Mouse (Mus musculus) limb, embryonic 10.5 days (tissue): ENCODE measurements around the gene Abcf1. TPM values are rescaled to one million over a fixed set of nuclear protein-coding genes. Genes with fewer than 3 reads are reported as not detected.
A peak's percentile ranks its signal among the peaks of the same experiment; 100 is the strongest.

Experiments
- DNase-seq: peaks from one replicate; pipeline ENCODE4 v3.0.0-alpha.2; 2017; ENCODE audit warnings: low spot score
- H3K27ac ChIP-seq: fragments of 300-500 bp; sonication (generic); 2 replicates; pipeline ENCODE4 v1.5.1; 2016; ENCODE audit warnings: mild to moderate bottlenecking
- H3K27me3 ChIP-seq: fragments of 300-500 bp; sonication (generic); 2 replicates; pipeline ENCODE4 v1.6.1; 2016; ENCODE audit warnings: low read depth, mild to moderate bottlenecking; ENCODE audit not compliant: poor library complexity, severe bottlenecking
- H3K36me3 ChIP-seq: fragments of 300-500 bp; sonication (generic); 2 replicates; pipeline ENCODE4 v1.6.1; 2016; ENCODE audit warnings: mild to moderate bottlenecking, moderate library complexity
- H3K4me1 ChIP-seq: fragments of 300-500 bp; sonication (generic); 2 replicates; pipeline ENCODE4 v1.6.1; 2016
- H3K4me3 ChIP-seq: fragments of 300-500 bp; sonication (generic); 2 replicates; pipeline ENCODE4 v1.5.1; 2016; ENCODE audit warnings: mild to moderate bottlenecking, moderate library complexity
- H3K9me3 ChIP-seq: fragments of 300-500 bp; sonication (generic); replicated peaks from 2 replicates; pipeline ENCODE4 v1.6.1; 2016; ENCODE audit warnings: mild to moderate bottlenecking
- WGBS: fragments of 180-500 bp; shearing (Covaris S2); methylation state at CpG from one replicate; pipeline ENCODE4 v1.1.7; 2016; 5-methylcytosine and 5-hydroxymethylcytosine counted together
- polyA plus RNA-seq: library from polyadenylated mRNA; unstranded; fragments of >200 nt; fragmentation: Nextera tagmentation; extraction: Ambion mirVana; gene quantifications from 2 replicates; pipeline ENCODE4 v1.2.1, GENCODE M21; 2016

Abcf1 gene
- polyA plus RNA-seq, 1 experiment from 2014 or later = 98.3 TPM

- Histone ChIP-seq H3K4me3 (no peak overlapping the region), H3K27me3 (no peaks in the 10 kb centered on the region), H3K4me1 (peaks cover 16% of the 10 kb centered on the region), H3K36me3 (no peaks in the 10 kb centered on the region), H3K27ac (no peak overlapping the region), H3K9me3 (no peaks in the 10 kb centered on the region)
- DNase-seq = peak; percentile 93
- WGBS = 7% methylated on average over 11 of the region's 11 CpGs
Observed at GRCm38 (mm10) chr17:35996949-35997348, 27.4 kb upstream of the Abcf1 start.

GRCm38 (mm10) chr17:35994879-35995240 is 25.3 kb upstream of the Abcf1 start:
- peaks cover 2% of the 10 kb centered on the region; the same call in 1 of the 2 replicates for H3K36me3 ChIP-seq
- H3K4me1 ChIP-seq = peaks cover 16% of the 10 kb centered on the region
- H3K9me3 ChIP-seq = no peaks in the 10 kb centered on the region
- peak; percentile 32 for DNase-seq
- no peaks in the 10 kb centered on the region for H3K27me3 ChIP-seq
- H3K27ac ChIP-seq = peak overlapping the region; percentile 72
- H3K4me3 ChIP-seq = peak overlapping the region; percentile 64
- WGBS = 4% methylated on average over 14 of the region's 14 CpGs

- Histone ChIP-seq H3K4me3 (peak overlapping the region; percentile 64), H3K4me1 (peaks cover 16% of the 10 kb centered on the region), H3K36me3 (peaks cover 7% of the 10 kb centered on the region), H3K27ac (peak overlapping the region; percentile 72), H3K9me3 (no peaks in the 10 kb centered on the region), H3K27me3 (no peaks in the 10 kb centered on the region)
- WGBS = 4% methylated on average over 31 of the region's 31 CpGs
- peak; percentile 81 for DNase-seq
Observed at GRCm38 (mm10) chr17:35994175-35994878, 24.8 kb upstream of the Abcf1 start.

- Histone ChIP-seq H3K9me3 (no peaks in the 10 kb centered on the region), H3K4me1 (peaks cover 16% of the 10 kb centered on the region), H3K27me3 (no peaks in the 10 kb centered on the region), H3K36me3 (peaks cover 13% of the 10 kb centered on the region), H3K27ac (no peak overlapping the region), H3K4me3 (peak overlapping the region; percentile 34; the same call in 1 of the 2 replicates)
- WGBS = 7% methylated on average over 17 of the region's 17 CpGs
- DNase-seq = peak; percentile 90
Observed at GRCm38 (mm10) chr17:35993675-35994074, 24.1 kb upstream of the Abcf1 start.

GRCm38 (mm10) chr17:35991781-35992180 is 22.2 kb upstream of the Abcf1 start:
- no peak for DNase-seq
- H3K27ac ChIP-seq = no peak overlapping the region
- WGBS = 54% methylated on average over 10 of the region's 10 CpGs
- H3K9me3 ChIP-seq = no peaks in the 10 kb centered on the region
- H3K36me3 ChIP-seq = peaks cover 32% of the 10 kb centered on the region
- H3K4me1 ChIP-seq = peaks cover 8% of the 10 kb centered on the region
- H3K27me3 ChIP-seq = no peaks in the 10 kb centered on the region
- no peak overlapping the region for H3K4me3 ChIP-seq

- 96% methylated on average over 9 of the region's 9 CpGs for WGBS
- Histone ChIP-seq H3K4me1 (peaks cover 22% of the 10 kb centered on the region), H3K4me3 (no peak overlapping the region), H3K36me3 (peaks cover 60% of the 10 kb centered on the region), H3K27me3 (no peaks in the 10 kb centered on the region), H3K27ac (no peak overlapping the region), H3K9me3 (no peaks in the 10 kb centered on the region)
- DNase-seq = no peak
Observed at GRCm38 (mm10) chr17:35981776-35982175, 12.2 kb upstream of the Abcf1 start.

GRCm38 (mm10) chr17:35980363-35980754 is 10.8 kb upstream of the Abcf1 start:
- 0% methylated on average over 26 of the region's 29 CpGs for WGBS
- no peak for DNase-seq
- peaks cover 22% of the 10 kb centered on the region for H3K4me1 ChIP-seq
- peak overlapping the region; percentile 95 for H3K4me3 ChIP-seq
- H3K36me3 ChIP-seq = peaks cover 59% of the 10 kb centered on the region
- H3K27ac ChIP-seq = peak overlapping the region; percentile 95
- H3K9me3 ChIP-seq = no peaks in the 10 kb centered on the region
- no peaks in the 10 kb centered on the region for H3K27me3 ChIP-seq

- no peaks in the 10 kb centered on the region for H3K27me3 ChIP-seq
Observed at GRCm38 (mm10) chr17:35979401-35980362, 10.1 kb upstream of the Abcf1 start, which contains the start of the genes Gnl1 and Prr3. TSS of gene Gnl1 (plus strand) at chr17:35979851. TSS of gene Prr3 (minus strand) at chr17:35980236.

GRCm38 (mm10) chr17:35978811-35979400 is 9.3 kb upstream of the Abcf1 start:
- Histone ChIP-seq H3K9me3 (no peaks in the 10 kb centered on the region), H3K27me3 (no peaks in the 10 kb centered on the region), H3K4me3 (peak overlapping the region; percentile 95), H3K36me3 (peaks cover 59% of the 10 kb centered on the region), H3K27ac (peak overlapping the region; percentile 95), H3K4me1 (peaks cover 22% of the 10 kb centered on the region)
- peak; percentile 93 for DNase-seq
- WGBS = under 1% methylated on average over 41 of the region's 41 CpGs

More at GRCm38 (mm10) chr17:35979401-35980362, 10.1 kb upstream of the Abcf1 start, which contains the start of the genes Gnl1 and Prr3:
- WGBS = under 1% methylated on average over 95 of the region's 109 CpGs
- peaks cover 22% of the 10 kb centered on the region for H3K4me1 ChIP-seq
- H3K9me3 ChIP-seq = no peaks in the 10 kb centered on the region
- DNase-seq = peak; percentile 97
- H3K27ac ChIP-seq = peak within 1 kb of the TSS; percentile 95
- peaks cover 57% of the 10 kb centered on the region for H3K36me3 ChIP-seq
- H3K4me3 ChIP-seq = peak within 1 kb of the TSS; percentile 95

GRCm38 (mm10) chr17:35972131-35972530 is 2.6 kb upstream of the Abcf1 start:
- peaks cover 51% of the 10 kb centered on the region for H3K36me3 ChIP-seq
- WGBS = 88% methylated on average over 1 of the region's 1 CpGs
- no peak overlapping the region for H3K4me3 ChIP-seq
- DNase-seq = no peak
- no peaks in the 10 kb centered on the region for H3K9me3 ChIP-seq
- H3K4me1 ChIP-seq = peaks cover 14% of the 10 kb centered on the region
- H3K27me3 ChIP-seq = no peaks in the 10 kb centered on the region
- no peak overlapping the region for H3K27ac ChIP-seq

- Histone ChIP-seq H3K9me3 (no peaks in the 10 kb centered on the region), H3K27ac (no peak overlapping the region)
Observed at GRCm38 (mm10) chr17:35967621-35968020, 1.9 kb downstream of the Abcf1 start.

GRCm38 (mm10) chr17:35963279-35963678 is 6.3 kb downstream of the Abcf1 start:
- no peak for DNase-seq
- no peaks in the 10 kb centered on the region for H3K4me1 ChIP-seq
- no peaks in the 10 kb centered on the region for H3K9me3 ChIP-seq
- no peak overlapping the region for H3K27ac ChIP-seq
- no peak overlapping the region for H3K4me3 ChIP-seq
- WGBS = 93% methylated on average over 10 of the region's 10 CpGs
- peaks cover 95% of the 10 kb centered on the region for H3K36me3 ChIP-seq
- H3K27me3 ChIP-seq = no peaks in the 10 kb centered on the region

More at GRCm38 (mm10) chr17:35967621-35968020, 1.9 kb downstream of the Abcf1 start:
- Histone ChIP-seq H3K36me3 (peaks cover 58% of the 10 kb centered on the region), H3K27me3 (no peaks in the 10 kb centered on the region), H3K4me1 (peaks cover 14% of the 10 kb centered on the region), H3K4me3 (no peak overlapping the region)
- WGBS = 88% methylated on average over 2 of the region's 2 CpGs
- no peak for DNase-seq
